Mouse (Mus musculus) limb, embryonic 14.5 days (tissue): ENCODE results near the gene Ifi47. TPM values are rescaled to one million over a fixed set of nuclear protein-coding genes. Genes with fewer than 3 reads are reported as not detected.

ENCODE experiments used
- ATAC-seq: fragments of 200-750 bp; cut with Nextera tagmentation; 2 replicates; pipeline ENCODE4 v1.8.0; 2017; ENCODE audit warnings: low read depth, moderate number of reproducible peaks, moderate TSS enrichment; ENCODE audit not compliant: low FRiP score
- DNase-seq: peaks from one replicate; pipeline ENCODE4 v3.0.0-alpha.2; 2015; ENCODE audit warnings: low spot score
- H3K27ac ChIP-seq: fragments of 300-500 bp; sonication (generic); replicated peaks from 2 replicates; pipeline ENCODE4 v1.5.1; 2014; ENCODE audit warnings: low read depth, mild to moderate bottlenecking, low read length, moderate library complexity, mixed read lengths
- H3K27me3 ChIP-seq: fragments of 300-500 bp; sonication (generic); 2 replicates; pipeline ENCODE4 v1.6.1; 2014; ENCODE audit warnings: low read length, mixed read lengths; ENCODE audit not compliant: control insufficient read depth, insufficient read depth
- H3K36me3 ChIP-seq: fragments of 300-500 bp; sonication (generic); 2 replicates; pipeline ENCODE4 v1.6.1; 2014; ENCODE audit warnings: mild to moderate bottlenecking, low read length, moderate library complexity, mixed read lengths; ENCODE audit not compliant: control insufficient read depth, insufficient read depth
- H3K4me1 ChIP-seq: fragments of 300-500 bp; sonication (generic); 2 replicates; pipeline ENCODE4 v1.6.1; 2014; ENCODE audit warnings: antibody characterized with exemption, low read length, mixed read lengths; ENCODE audit not compliant: control insufficient read depth, insufficient read depth
- H3K4me2 ChIP-seq: fragments of 300-500 bp; sonication (generic); replicated peaks from 2 replicates; pipeline ENCODE4 v1.6.1; 2014; ENCODE audit warnings: low read depth, mild to moderate bottlenecking, low read length, moderate library complexity; ENCODE audit not compliant: severe bottlenecking
- H3K4me3 ChIP-seq: fragments of 300-500 bp; sonication (generic); replicated peaks from 2 replicates; pipeline ENCODE4 v1.5.1; 2014; ENCODE audit warnings: low read length
- H3K9ac ChIP-seq: fragments of 300-500 bp; sonication (generic); 2 replicates; pipeline ENCODE4 v1.6.1; 2014; ENCODE audit warnings: mild to moderate bottlenecking, low read depth, low read length, moderate library complexity; ENCODE audit not compliant: severe bottlenecking
- H3K9me3 ChIP-seq: fragments of 300-500 bp; sonication (generic); 2 replicates; pipeline ENCODE4 v1.6.1; 2016; ENCODE audit warnings: low read length; ENCODE audit not compliant: control insufficient read depth
- POLR2A ChIP-seq: fragments of 200-500 bp; IDR thresholded peaks from 2 replicates; pipeline ENCODE4 v1.8.0; 2012; ENCODE audit warnings: inconsistent platforms, mild to moderate bottlenecking, moderate library complexity, borderline replicate concordance; ENCODE audit not compliant: insufficient read depth, insufficient read length; ENCODE audit errors: extremely low read depth
- WGBS: fragments of 180-500 bp; shearing (Covaris S2); extraction: QIAGEN DNeasy Blood & Tissue Kit; methylation state at CpG from one replicate; pipeline ENCODE4 v1.1.7; 2014; 5-methylcytosine and 5-hydroxymethylcytosine counted together
- polyA plus RNA-seq, 2 experiments: library from polyadenylated mRNA; depleted of rRNA in 1 of 2; stranded (reverse) in 1 of 2; unstranded in 1 of 2; fragments of >200 nt; fragmentation: Nextera tagmentation in 1 of 2; extraction: Ambion mirVana in 1 of 2; gene quantifications; 2 replicates each; pipeline versions ENCODE4 v1.2.1 to v1.2.3; 2012 to 2014

Ifi47 gene
- polyA plus RNA-seq, 2 experiments: 0.72 to 1.0 TPM

DNA sequence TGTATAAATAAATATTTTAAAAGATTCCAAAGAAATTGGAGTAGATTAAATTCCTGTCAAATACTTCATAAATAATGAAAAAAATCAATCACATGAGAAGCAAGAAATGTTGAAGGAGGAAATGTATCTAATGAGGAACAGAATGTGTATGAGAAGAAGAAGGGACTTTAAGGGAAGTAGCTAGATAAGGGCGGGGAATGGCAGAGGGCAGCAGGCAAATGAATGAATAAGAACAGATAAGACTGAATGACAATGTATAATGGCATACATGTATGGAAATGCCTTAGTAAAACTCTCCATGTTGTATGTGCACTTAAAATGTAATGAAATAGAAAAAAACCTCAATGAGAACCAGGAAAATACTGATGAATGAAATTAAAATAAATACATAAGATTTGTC lies 8.0 kb upstream of the Ifi47 start:
- H3K27me3 ChIP-seq: no peaks in the 10 kb centered on the region
- H3K36me3 ChIP-seq: no peaks in the 10 kb centered on the region
- TF ChIP-seq POLR2A: no peak
- H3K9ac ChIP-seq: no peak overlapping the region
- WGBS: 88% methylated on average over 1 of the region's 1 CpGs
- no peak overlapping the region for H3K27ac ChIP-seq
- H3K4me2 ChIP-seq: no peak overlapping the region
- no peaks in the 10 kb centered on the region for H3K9me3 ChIP-seq
- no peak for DNase-seq
- no peak overlapping the region for H3K4me3 ChIP-seq
- H3K4me1 ChIP-seq: no peaks in the 10 kb centered on the region
- no peak for ATAC-seq

DNA sequence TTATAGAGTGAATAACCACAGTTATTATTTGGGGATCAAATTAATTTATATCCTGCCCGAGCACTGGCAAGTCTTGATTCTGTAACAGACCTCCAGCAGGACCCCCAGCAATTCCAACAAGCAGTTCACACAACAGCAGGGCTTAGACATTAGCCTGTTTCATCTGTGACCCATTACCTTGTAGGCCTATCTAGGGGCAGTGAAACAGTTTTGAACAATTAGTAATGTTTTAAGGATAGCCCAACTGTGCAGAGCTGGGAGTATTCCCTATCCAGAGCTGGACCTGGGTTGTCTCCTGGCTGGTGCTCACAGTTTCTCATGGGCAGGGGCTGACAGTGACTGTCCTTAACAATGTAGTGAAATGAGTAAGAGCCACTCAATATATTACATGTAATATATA lies 625 bp downstream of the Ifi47 start:
- Histone ChIP-seq H3K4me3 (no peak overlapping the region), H3K4me1 (no peaks in the 10 kb centered on the region), H3K9me3 (no peaks in the 10 kb centered on the region), H3K36me3 (no peaks in the 10 kb centered on the region), H3K27me3 (no peaks in the 10 kb centered on the region), H3K9ac (no peak overlapping the region), H3K27ac (no peak overlapping the region), H3K4me2 (no peak overlapping the region)
- TF ChIP-seq POLR2A: no peak
- 68% methylated on average over 1 of the region's 1 CpGs for WGBS
- ATAC-seq (no peak), DNase-seq (no peak)

DNA sequence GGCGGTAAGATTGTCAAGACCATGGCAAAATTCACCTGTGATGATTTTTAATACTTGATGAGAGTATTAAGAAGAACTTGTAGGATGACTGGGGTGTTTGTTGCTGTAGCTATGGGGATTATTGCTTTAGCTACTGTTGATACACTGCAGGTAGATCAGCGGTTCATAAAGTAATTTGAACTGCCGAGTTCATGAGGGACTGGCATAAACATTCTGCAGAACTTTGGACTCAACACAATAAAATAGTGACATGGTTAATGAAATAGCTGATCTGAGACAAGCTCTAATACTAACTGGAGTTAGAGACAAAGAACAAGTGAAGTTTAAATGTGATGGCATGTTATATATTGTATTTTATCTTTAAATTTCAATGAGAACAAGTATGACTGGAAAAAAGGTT lies 2.3 kb downstream of the Ifi47 start:
- Histone ChIP-seq H3K4me3 (no peak overlapping the region), H3K36me3 (no peaks in the 10 kb centered on the region), H3K27me3 (no peaks in the 10 kb centered on the region), H3K9ac (no peak overlapping the region), H3K27ac (no peak overlapping the region), H3K4me2 (no peak overlapping the region), H3K4me1 (no peaks in the 10 kb centered on the region), H3K9me3 (no peaks in the 10 kb centered on the region)
- ATAC-seq (no peak), DNase-seq (no peak)
- 81% methylated on average over 3 of the region's 3 CpGs for WGBS
- TF ChIP-seq POLR2A: no peak

DNA sequence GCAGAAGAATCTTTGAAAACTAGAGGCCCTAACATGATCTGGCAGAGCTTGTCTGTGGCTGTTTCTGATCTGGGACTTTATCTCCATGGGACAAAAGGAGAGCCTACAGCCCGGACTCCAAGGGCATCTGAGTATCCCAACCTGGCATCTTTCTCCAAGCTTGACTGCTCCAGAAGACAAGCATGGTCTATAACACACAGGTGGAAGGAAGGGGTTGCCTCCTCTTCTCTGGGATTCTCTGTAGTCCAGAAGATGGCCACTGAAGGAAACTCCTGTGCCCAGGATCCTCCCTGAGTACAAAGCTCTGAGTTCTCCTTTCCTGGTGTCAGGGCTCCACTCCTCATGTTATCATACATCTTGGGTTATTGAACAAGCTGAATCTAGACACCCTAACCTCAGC lies 4.2 kb downstream of the Ifi47 start:
- Histone ChIP-seq H3K4me1 (no peaks in the 10 kb centered on the region), H3K27me3 (no peaks in the 10 kb centered on the region), H3K4me2 (no peak overlapping the region), H3K27ac (no peak overlapping the region), H3K9me3 (no peaks in the 10 kb centered on the region), H3K36me3 (no peaks in the 10 kb centered on the region), H3K9ac (no peak overlapping the region), H3K4me3 (no peak overlapping the region)
- DNase-seq (no peak), ATAC-seq (no peak)
- no peak for TF ChIP-seq POLR2A
- WGBS: 76% methylated on average over 1 of the region's 1 CpGs

DNA sequence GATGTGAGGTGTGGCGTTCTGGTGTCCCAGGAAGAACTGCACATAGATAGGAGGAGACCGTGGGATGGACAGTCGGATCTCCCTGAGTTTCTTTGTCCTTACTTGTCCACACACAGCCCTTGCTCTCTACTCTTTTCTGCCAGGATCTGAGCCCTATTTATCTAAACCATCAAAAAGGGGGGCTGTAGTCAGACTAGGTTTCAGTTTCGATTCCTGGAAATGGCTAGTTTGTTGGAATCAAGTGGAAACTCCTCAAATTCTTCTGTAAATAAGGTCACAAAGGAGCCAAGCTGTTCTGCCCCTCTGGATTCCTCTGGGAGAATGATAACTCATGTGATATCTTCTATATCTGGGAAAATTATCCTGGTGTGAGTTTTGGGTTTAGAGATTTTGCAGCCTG lies 5.0 kb downstream of the Ifi47 start:
- H3K9ac ChIP-seq: no peak overlapping the region
- 84% methylated on average over 4 of the region's 4 CpGs for WGBS
- no peaks in the 10 kb centered on the region for H3K4me1 ChIP-seq
- H3K27ac ChIP-seq: no peak overlapping the region
- ATAC-seq (no peak), DNase-seq (no peak)
- H3K27me3 ChIP-seq: no peaks in the 10 kb centered on the region
- no peaks in the 10 kb centered on the region for H3K9me3 ChIP-seq
- no peak for TF ChIP-seq POLR2A
- H3K4me3 ChIP-seq: no peak overlapping the region
- H3K4me2 ChIP-seq: no peak overlapping the region
- no peaks in the 10 kb centered on the region for H3K36me3 ChIP-seq

DNA sequence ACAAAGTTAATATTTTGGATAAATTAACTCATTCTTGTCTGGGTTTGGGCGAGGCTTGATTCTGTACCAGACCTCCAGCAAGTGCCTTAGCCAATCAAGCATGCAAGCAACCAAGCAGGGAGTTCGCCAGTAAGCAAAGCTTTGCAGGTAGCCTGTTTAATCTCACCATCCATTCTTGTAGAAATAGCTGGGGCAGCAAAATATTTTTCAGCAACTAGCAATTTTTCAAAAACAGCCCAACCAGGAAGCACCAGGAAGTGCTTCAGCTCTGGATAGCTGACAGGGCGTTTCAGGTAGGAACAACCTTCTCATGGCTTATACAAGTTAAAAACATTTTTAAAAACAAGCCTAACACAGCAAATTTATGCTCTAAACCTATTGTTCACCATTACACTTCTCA lies 5.5 kb downstream of the Ifi47 start:
- no peaks in the 10 kb centered on the region for H3K36me3 ChIP-seq
- H3K27ac ChIP-seq: no peak overlapping the region
- H3K27me3 ChIP-seq: no peaks in the 10 kb centered on the region
- H3K4me3 ChIP-seq: no peak overlapping the region
- DNase-seq (no peak), ATAC-seq (no peak)
- no peaks in the 10 kb centered on the region for H3K9me3 ChIP-seq
- TF ChIP-seq POLR2A: no peak
- no peak overlapping the region for H3K4me2 ChIP-seq
- no peak overlapping the region for H3K9ac ChIP-seq
- no peaks in the 10 kb centered on the region for H3K4me1 ChIP-seq
- 77% methylated on average over 3 of the region's 3 CpGs for WGBS
